Mouse (Mus musculus) 416B (cell line): ENCODE measurements at regions not wholly inside any gene's neighbourhood (a gene's known extent, or its start where the extent isn't known, plus 50 kb on each side); places are given as distances from the start of the nearest gene placed in this dataset.

Experiments used
- DNase-seq: peaks from one replicate; pipeline ENCODE4 v3.0.0; 2011; ENCODE audit warnings: low read depth

GRCm38 (mm10) chr4:95489059-95489458 lies 68.2 kb upstream of the Fggy start:
- DNase-seq, result no peak

DNA sequence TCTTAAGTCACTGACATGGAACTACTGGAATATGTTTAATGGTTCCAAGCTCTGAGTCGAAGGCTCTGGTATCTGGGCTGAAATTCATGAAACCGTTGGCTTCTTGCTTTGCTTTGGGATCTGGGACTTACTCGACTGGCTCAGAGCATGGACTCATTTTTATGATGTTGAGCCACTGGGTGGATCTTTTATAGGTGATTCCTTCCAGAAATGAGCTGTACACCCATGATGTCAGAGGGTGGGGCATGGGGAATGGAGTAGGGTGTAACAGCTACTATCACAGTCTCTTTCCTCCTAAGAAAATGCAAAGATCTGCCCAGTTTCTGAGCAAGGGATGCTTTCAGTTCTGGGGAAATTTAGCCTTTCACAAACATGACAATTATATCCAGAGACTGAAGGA lies 57.0 kb upstream of the Fggy start:
- no peak for DNase-seq

GRCm38 (mm10) chr4:95501164-95501563 lies 56.1 kb upstream of the Fggy start:
- no peak for DNase-seq

- DNase-seq, result no peak
Observed at GRCm38 (mm10) chr4:95507141-95507945, 50.0 kb upstream of the Fggy start.
